Mouse (Mus musculus) spleen, postnatal 10 days (tissue): ENCODE measurements at regions not wholly inside any gene's neighbourhood (a gene's known extent, or its start where the extent isn't known, plus 50 kb on each side); places are given as distances from the start of the nearest gene placed in this dataset.
"Not testable (repeated sequence)": the region's sequence is repeated elsewhere in the genome, so short reads cannot be mapped to it uniquely, and the experiment has no call there.

Source experiments
- DNase-seq, 2 experiments: peaks; one replicate each; pipeline ENCODE4 v3.0.0; 2021 to 2022; ENCODE audit warnings: low spot score in 2 of 2

DNA sequence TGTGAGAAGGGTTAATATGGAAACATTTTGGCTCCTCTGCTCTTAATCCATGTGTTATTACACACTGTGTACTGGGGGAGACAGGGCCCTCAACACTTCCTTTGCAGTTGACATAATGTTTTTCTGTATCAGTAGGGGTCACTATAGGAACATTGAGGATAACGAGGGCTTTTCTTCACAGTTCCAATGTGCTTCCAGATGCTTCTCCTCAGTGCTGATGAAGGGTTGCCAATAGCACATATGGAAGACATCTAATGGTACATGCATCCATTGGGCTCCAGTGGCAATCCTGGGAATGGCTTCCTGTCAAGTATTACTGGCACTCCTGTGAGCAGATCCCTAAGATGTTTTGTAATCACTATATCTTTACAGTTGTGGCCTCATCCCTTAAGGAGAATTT lies 62.1 kb downstream of the Naa11 start:
- DNase-seq: no peak

DNA sequence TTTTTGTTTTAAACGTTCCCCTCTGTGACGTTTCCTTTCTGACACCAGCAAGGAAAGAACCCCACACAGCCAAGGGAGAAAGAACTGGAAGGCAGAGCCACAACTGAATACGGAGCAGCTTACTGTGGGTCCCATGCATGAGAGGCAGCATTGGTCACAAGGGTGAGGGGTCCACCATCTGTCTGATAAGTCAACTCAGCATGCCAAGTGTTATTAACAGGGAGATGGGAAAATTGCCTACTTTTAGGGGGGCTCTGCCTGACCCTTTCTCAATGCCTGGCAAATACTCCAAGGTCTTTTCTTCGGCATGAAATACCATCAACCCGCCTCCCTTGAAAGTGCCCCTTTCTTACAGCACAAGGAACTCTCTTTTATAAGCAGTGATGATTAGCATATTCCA lies 66.3 kb downstream of the Naa11 start:
- DNase-seq: no peak

GRCm38 (mm10) chr5:97323873-97324272 lies 68.3 kb downstream of the Naa11 start:
- no peak for DNase-seq

- no peak for DNase-seq
These were observed 72.2 kb downstream of the Naa11 start for GRCm38 (mm10) chr5:97319816-97320487.

DNA sequence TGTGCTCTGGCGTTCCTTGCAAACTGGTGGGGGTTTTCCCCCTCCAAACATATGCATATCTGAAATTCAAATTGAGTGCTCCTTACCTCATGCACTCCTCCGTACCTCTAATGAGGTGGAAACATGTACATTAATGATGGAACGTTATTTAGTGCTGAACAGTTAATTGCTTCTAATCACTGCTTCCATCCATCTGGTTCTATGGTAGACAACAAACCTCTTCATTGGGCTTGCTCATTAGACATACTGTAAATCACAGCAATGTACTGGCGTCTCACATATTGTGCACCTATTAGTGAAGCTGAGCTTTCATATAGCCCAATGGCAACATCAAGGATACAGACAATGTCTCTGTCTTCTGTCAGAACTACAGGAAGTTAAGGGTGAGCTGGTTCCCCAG lies 85.3 kb downstream of the Naa11 start:
- DNase-seq: no peak

GRCm38 (mm10) chr5:97304921-97305320 lies 87.3 kb downstream of the Naa11 start:
- DNase-seq: no peak

DNA sequence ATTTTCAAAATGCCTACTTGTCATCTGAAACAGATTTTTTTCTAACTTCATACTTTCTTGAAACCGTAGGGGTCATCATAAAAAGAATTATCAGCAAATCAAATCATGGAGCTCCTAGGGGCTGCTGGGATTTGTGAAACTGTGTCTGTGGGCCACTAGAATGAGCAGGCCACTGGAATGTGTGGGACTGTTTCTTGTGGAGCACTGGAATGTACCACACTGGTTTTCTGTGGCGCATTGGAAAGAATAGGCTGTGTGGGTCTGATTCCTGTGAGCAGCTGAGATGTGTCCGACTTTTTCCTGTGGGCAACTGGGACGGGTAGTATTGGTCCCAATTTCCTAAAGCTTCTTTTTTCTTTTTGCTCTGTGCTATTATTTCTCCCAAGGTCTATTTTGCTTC lies 90.6 kb downstream of the Naa11 start:
- DNase-seq: no peak

GRCm38 (mm10) chr5:97300861-97301260 lies 91.3 kb downstream of the Naa11 start:
- DNase-seq: no peak

DNA sequence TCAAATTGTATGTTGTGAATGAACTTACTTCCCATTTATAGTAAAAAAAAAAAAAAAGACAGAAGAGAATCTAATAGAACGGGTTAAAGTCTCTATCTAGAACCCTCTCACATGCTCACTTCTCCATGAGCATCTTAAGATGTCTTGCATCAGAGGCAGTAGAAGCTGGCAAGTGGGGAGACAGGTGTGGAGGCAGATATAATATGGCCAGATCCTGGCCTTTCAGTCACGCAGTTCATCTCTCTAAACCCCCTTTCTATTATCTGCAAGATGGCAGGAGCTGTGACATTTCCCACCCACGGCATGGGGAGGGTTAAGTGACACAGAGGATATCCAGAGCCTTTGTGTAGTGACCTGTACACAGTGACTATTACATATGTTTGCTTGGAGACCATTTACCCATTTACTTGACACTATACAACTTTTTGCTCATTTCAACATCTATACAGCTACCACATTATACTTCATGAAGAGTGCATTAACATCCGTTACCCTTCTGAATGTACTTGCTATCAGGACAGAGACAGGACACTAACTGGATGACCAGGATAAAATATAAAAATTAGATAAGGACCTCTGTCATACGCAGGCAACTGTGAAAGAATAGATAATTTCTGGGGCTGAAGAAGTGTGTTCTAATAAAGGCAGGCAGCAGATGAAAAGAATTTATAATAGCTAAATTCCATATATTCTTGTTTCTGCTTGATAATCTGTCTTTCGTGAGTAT lies 91.9 kb downstream of the Naa11 start:
- no peak for DNase-seq

GRCm38 (mm10) chr5:97299631-97300030 lies 92.5 kb downstream of the Naa11 start:
- no peak for DNase-seq

GRCm38 (mm10) chr5:97296213-97296612 lies 96.0 kb downstream of the Naa11 start:
- DNase-seq: no peak

DNA sequence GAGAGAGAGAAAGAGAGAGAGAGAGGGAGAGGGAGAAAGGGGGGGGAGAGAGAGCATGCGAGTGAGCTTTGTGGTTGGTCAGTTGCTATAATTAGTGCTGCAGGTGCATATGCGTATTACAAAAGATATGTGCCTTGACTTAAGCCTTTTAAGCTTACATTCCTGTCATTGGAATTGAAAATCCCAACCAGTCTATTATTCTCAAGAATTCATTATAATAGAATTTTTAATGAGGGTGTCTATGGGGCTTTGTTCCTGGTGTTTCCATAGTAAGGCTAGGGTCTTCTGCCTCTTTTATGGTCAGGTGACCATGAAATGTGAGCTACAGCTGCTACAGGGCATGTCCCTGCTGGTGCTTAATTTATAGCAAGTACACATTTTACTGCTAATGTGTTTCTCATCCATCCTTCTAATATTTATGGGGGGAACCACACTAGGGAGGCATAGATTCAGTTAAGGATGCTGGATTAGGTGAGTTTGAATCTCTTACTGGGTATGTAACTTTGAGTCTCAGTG lies 102.0 kb downstream of the Naa11 start:
- no peak for DNase-seq

GRCm38 (mm10) chr5:97289401-97290165 lies 102.6 kb downstream of the Naa11 start:
- no peak for DNase-seq

DNA sequence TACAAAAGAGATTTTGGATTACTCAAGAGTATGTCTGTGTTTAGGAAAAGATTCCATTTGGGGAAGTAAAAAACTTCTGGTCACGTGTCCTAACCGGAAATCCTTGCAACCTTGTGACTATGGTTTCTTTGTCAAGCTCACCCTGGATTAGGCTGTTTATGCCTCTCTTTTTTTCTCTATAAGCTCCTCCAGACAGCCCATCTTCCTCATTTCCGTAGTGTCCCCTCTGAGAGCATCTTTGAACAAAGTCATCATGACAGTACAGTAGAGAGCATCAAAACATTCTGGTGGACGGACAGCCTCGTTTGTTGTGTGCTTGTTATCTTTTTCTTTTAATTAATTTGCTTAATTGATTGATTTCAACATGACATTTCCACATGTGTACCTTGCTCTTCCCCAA lies 112.7 kb downstream of the Naa11 start:
- no peak for DNase-seq

GRCm38 (mm10) chr5:97277795-97278572 lies 114.2 kb downstream of the Naa11 start:
- no peak for DNase-seq

- no peak for DNase-seq
These were observed 115.5 kb downstream of the Naa11 start for GRCm38 (mm10) chr5:97276724-97277123.

DNA sequence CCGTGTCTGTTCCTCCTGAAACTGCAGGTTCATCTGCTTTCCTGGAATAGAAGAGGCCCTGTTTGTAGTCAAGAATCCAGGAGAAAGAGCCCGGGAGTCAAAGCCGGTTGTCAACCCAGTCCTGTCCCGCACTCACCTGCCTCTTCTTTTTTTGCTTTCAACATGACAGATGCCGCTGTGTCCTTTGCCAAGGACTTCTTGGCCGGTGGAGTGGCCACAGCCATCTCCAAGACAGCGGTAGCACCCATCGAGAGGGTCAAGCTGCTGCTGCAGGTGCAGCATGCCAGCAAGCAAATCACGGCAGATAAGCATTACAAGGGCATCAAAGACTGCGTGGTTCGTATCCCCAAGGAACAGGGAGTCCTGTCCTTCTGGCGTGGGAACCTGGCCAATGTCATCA lies 127.5 kb downstream of the Naa11 start:
- DNase-seq: not testable (repeated sequence)

DNA sequence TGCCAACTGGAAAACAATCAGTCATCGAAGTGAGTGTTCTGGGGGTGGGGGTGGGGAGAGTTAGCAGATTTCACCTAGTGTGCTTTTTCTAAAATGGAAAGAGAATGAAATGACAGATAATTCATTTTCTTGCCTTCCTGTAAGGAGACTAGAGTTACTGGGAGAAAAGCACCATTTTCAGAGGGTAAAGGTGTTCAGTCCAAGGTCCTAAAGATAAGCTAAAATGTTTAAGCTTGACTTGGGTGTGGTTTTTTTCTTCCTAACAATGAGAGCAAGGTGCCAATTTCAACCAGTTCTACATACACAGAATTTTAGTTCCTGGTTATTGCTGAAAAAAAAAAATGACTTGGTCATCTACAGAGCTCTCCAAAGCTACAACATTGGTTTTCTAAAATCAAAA lies 135.1 kb downstream of the Naa11 start:
- DNase-seq: no peak

DNA sequence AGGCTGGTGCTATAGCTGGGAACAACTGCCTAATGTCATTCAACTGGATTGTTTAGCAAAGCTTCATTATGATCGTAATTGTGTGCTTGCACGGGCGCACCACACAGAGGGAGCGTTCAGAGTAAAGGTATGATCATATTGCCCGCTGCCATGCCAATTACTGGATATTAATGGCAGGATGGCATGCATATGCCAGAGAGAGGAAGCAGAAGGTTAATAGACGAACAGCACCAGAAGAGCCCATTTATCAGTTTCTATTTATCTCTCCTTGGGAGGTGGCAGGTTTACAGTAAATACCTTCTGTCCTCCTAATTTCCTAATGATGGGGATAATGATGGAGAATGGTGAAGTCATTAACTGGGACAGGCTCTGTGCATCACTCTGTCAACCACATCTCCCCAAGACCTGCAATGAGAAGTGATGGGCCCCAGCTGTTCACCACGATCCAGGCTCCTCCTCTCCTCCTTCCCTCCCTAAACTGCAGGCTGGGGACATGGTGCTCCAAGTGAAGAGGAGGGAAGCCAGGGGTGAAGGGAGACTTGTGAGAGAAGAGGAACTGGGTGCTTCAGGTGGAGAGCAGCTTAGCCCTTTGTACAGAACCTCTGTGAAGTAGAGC lies 135.6 kb downstream of the Naa11 start:
- DNase-seq: no peak

DNA sequence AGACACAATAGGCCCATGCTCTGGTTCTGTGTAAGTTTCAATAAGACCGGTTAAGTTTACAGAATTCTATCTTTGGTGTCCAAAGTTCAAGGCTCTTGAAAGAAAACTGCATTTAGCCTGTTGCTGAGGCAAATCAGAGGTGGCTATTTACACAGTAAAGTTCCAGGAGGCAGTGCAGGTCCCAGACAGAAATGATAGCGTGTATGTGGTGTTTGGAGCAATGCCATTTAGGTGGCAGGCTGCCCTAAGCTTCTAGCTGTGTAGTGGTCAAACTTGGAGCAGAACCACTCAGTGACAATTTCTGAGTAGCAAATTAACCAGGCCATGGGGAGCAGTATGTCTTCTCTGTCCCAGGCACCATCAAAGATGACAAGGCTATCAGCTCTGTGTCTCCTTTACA lies 125.5 kb upstream of the Paqr3 start:
- no peak for DNase-seq

- DNase-seq: no peak
These were observed 115.0 kb upstream of the Paqr3 start for GRCm38 (mm10) chr5:97226425-97226824.
